Mouse (Mus musculus): Measurements from ENCODE around the gene Aldh3a2. TPM values are rescaled to one million over a fixed set of nuclear protein-coding genes. Genes with fewer than 3 reads are reported as not detected.

Aldh3a2 gene
- polyA plus RNA-seq, 1 experiment, result 2.8 TPM

- no peak for TF ChIP-seq GATA1 (IDR thresholded peaks at IDR 0.05; ENCODE audit: low read length)
Observed at GRCm38 (mm10) chr11:61231329-61231728, 35.9 kb downstream of the Aldh3a2 start.

GRCm38 (mm10) chr11:61228406-61228805 lies 38.9 kb downstream of the Aldh3a2 start:
- no peak for TF ChIP-seq GATA1 (IDR thresholded peaks at IDR 0.05; ENCODE audit: low read length)

GRCm38 (mm10) chr11:61227816-61228215 lies 39.4 kb downstream of the Aldh3a2 start:
- no peak for TF ChIP-seq GATA1 (IDR thresholded peaks at IDR 0.05; ENCODE audit: low read length)

GRCm38 (mm10) chr11:61225941-61226412 lies 41.3 kb downstream of the Aldh3a2 start:
- TF ChIP-seq GATA1 (IDR thresholded peaks at IDR 0.05; ENCODE audit: low read length), result no peak

GRCm38 (mm10) chr11:61225511-61225910 lies 41.8 kb downstream of the Aldh3a2 start:
- TF ChIP-seq GATA1 (IDR thresholded peaks at IDR 0.05; ENCODE audit: low read length), result no peak

- TF ChIP-seq GATA1 (IDR thresholded peaks at IDR 0.05; ENCODE audit: low read length), result no peak
Observed at GRCm38 (mm10) chr11:61224907-61225306, 42.4 kb downstream of the Aldh3a2 start.

GRCm38 (mm10) chr11:61224234-61224744 lies 43.0 kb downstream of the Aldh3a2 start:
- TF ChIP-seq GATA1 (IDR thresholded peaks at IDR 0.05; ENCODE audit: low read length), result no peak

- TF ChIP-seq GATA1 (IDR thresholded peaks at IDR 0.05; ENCODE audit: low read length), result peak; percentile 23
Observed at GRCm38 (mm10) chr11:61222971-61223745, 44.1 kb downstream of the Aldh3a2 start.

GRCm38 (mm10) chr11:61222007-61222406 lies 45.3 kb downstream of the Aldh3a2 start:
- no peak for TF ChIP-seq GATA1 (IDR thresholded peaks at IDR 0.05; ENCODE audit: low read length)

- no peak for TF ChIP-seq GATA1 (IDR thresholded peaks at IDR 0.05; ENCODE audit: low read length)
Observed at GRCm38 (mm10) chr11:61220156-61220881, 46.9 kb downstream of the Aldh3a2 start.

- TF ChIP-seq GATA1 (IDR thresholded peaks at IDR 0.05; ENCODE audit: low read length), result no peak
Observed at GRCm38 (mm10) chr11:61215936-61216335, 51.3 kb downstream of the Aldh3a2 start.

- no peak for TF ChIP-seq GATA1 (IDR thresholded peaks at IDR 0.05; ENCODE audit: low read length)
Observed at GRCm38 (mm10) chr11:61212102-61212501, 55.2 kb downstream of the Aldh3a2 start.

GRCm38 (mm10) chr11:61208316-61208715 lies 58.9 kb downstream of the Aldh3a2 start:
- TF ChIP-seq GATA1 (IDR thresholded peaks at IDR 0.05; ENCODE audit: low read length), result no peak

GRCm38 (mm10) chr11:61207487-61208246 lies 59.6 kb downstream of the Aldh3a2 start, which contains the start of gene Aldh3a1:
Gene Aldh3a1 (plus strand): TSS chr11:61207537.
- TF ChIP-seq GATA1 (IDR thresholded peaks at IDR 0.05; ENCODE audit: low read length), result no peak

GRCm38 (mm10) chr11:61206136-61206535 lies 61.1 kb downstream of the Aldh3a2 start:
- no peak for TF ChIP-seq GATA1 (IDR thresholded peaks at IDR 0.05; ENCODE audit: low read length)
